Mouse (Mus musculus) forebrain, embryonic 12.5 days (tissue): ENCODE data around the gene Tceal8. TPM values are rescaled to one million over a fixed set of nuclear protein-coding genes. Genes with fewer than 3 reads are reported as not detected.
"Not testable (repeated sequence)": the region's sequence is repeated elsewhere in the genome, so short reads cannot be mapped to it uniquely, and the experiment has no call there.

Experiments
- ATAC-seq: fragments of 200-750 bp; cut with Nextera tagmentation; 2 replicates; pipeline ENCODE4 v1.8.0; 2017; ENCODE audit warnings: moderate TSS enrichment; ENCODE audit not compliant: low FRiP score
- H3K27ac ChIP-seq: fragments of 300-500 bp; sonication (generic); 2 replicates; pipeline ENCODE4 v1.5.1; 2016; ENCODE audit warnings: mild to moderate bottlenecking
- H3K27me3 ChIP-seq: fragments of 300-500 bp; sonication (generic); 2 replicates; pipeline ENCODE4 v1.6.1; 2016; ENCODE audit warnings: mild to moderate bottlenecking
- H3K36me3 ChIP-seq: fragments of 300-500 bp; sonication (generic); replicated peaks from 2 replicates; pipeline ENCODE4 v1.6.1; 2016; ENCODE audit warnings: mild to moderate bottlenecking
- H3K4me1 ChIP-seq: fragments of 300-500 bp; sonication (generic); 2 replicates; pipeline ENCODE4 v1.6.1; 2016
- H3K4me2 ChIP-seq: fragments of 300-500 bp; sonication (generic); 2 replicates; pipeline ENCODE4 v1.6.1; 2016; ENCODE audit warnings: mild to moderate bottlenecking, moderate library complexity
- H3K4me3 ChIP-seq: fragments of 300-500 bp; sonication (generic); replicated peaks from 2 replicates; pipeline ENCODE4 v1.5.1; 2016; ENCODE audit warnings: mild to moderate bottlenecking
- H3K9ac ChIP-seq: fragments of 300-500 bp; sonication (generic); 2 replicates; pipeline ENCODE4 v1.6.1; 2016; ENCODE audit warnings: mild to moderate bottlenecking
- H3K9me3 ChIP-seq: fragments of 300-500 bp; sonication (generic); 2 replicates; pipeline ENCODE4 v1.6.1; 2016
- WGBS: fragments of 180-500 bp; shearing (Covaris S2); methylation state at CpG from one replicate; pipeline ENCODE4 v1.1.7; 2016; 5-methylcytosine and 5-hydroxymethylcytosine counted together
- polyA plus RNA-seq: library from polyadenylated mRNA; unstranded; fragments of >200 nt; fragmentation: Nextera tagmentation; extraction: Ambion mirVana; gene quantifications from 2 replicates; pipeline ENCODE4 v1.2.1, GENCODE M21; 2016

Gene Tceal8
- polyA plus RNA-seq, 1 experiment from 2014 or later, result 152 TPM

- no peaks in the 10 kb centered on the region for H3K9me3 ChIP-seq
- H3K9ac ChIP-seq, result 0 out of 2 replicates have a peak overlapping the region, but pooled peaks have one; percentile 21
- H3K27me3 ChIP-seq, result peaks cover 11% of the 10 kb centered on the region
- no peaks in the 10 kb centered on the region for H3K4me1 ChIP-seq
- peak overlapping the region; percentile 51 for H3K4me3 ChIP-seq
- no peaks in the 10 kb centered on the region for H3K36me3 ChIP-seq
- 27% methylated on average over 10 of the region's 10 CpGs for WGBS
- peak overlapping the region; percentile 49 for H3K4me2 ChIP-seq
- 0 out of 2 replicates have a peak overlapping the region, but pooled peaks have one; percentile 13 for H3K27ac ChIP-seq
- no peak; the same call in 1 of the 2 replicates for ATAC-seq
These were observed 644 bp upstream of the Tceal8 start for GRCm38 (mm10) chrX:136172786-136173185.

DNA sequence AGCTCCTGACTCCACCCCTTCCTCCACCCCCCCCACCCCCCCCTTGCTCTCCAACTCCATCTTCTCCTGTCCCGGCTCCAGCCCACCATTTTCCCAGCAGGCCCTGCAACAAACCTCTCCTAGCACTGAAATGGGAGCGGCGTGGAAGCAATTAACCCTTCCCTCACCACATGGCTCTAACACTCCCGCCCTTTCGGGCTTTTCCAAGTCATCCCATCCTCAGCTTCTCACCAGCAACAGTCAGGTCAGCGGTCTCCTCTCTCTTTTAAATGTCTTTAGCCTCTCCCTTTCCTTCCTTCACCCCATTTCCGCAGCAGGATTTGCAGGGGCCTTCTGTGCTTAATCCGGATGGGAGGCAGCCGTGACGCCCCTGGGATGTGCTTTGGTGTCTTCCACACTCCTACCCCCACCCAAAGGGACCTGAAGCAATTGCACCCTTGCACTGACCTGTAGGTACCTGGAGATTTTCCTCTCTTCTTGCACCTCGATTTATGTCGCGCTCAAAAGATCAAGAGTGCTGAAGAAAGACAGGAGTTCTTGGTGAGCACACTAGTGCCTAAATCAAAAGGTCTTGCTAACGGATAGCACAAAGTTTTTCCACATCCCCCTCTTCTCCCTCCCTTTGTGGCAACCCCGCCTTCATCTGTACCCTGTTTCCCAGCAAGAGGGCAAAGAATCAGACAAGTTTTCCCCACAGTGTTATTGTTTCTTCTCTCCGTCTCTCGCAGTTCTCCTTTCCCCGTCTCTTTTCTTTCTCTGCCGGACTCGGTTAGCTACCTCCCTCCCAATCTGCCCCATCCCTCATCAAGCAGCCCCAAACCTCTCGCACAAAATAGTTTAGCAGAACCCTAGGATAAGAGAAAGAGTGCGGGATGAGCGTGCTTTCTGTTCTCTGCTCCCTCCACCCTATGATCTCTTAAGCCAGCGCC is 689 bp downstream of the Tceal8 start:
- ATAC-seq, result peak; percentile 71
- peak overlapping the region; percentile 82 for H3K27ac ChIP-seq
- WGBS, result 22% methylated on average over 24 of the region's 24 CpGs
- no peaks in the 10 kb centered on the region for H3K9me3 ChIP-seq
- peak overlapping the region; percentile 60 for H3K9ac ChIP-seq
- peak overlapping the region; percentile 54 for H3K4me2 ChIP-seq
- no peaks in the 10 kb centered on the region for H3K4me1 ChIP-seq
- no peaks in the 10 kb centered on the region for H3K36me3 ChIP-seq
- H3K4me3 ChIP-seq, result peak overlapping the region; percentile 51
- H3K27me3 ChIP-seq, result peaks cover 15% of the 10 kb centered on the region

- no peaks in the 10 kb centered on the region for H3K36me3 ChIP-seq
- H3K9ac ChIP-seq, result no peak overlapping the region
- H3K4me3 ChIP-seq, result peak overlapping the region; percentile 51
- no peaks in the 10 kb centered on the region for H3K4me1 ChIP-seq
- H3K9me3 ChIP-seq, result no peaks in the 10 kb centered on the region
- 71% methylated on average over 10 of the region's 10 CpGs for WGBS
- ATAC-seq, result no peak
- H3K27ac ChIP-seq, result no peak overlapping the region
- peak overlapping the region; percentile 54 for H3K4me2 ChIP-seq
- peaks cover 8% of the 10 kb centered on the region for H3K27me3 ChIP-seq
These were observed 1.5 kb downstream of the Tceal8 start for GRCm38 (mm10) chrX:136170625-136171024.

GRCm38 (mm10) chrX:136144195-136144594 is 27.9 kb downstream of the Tceal8 start:
- WGBS, result 85% methylated on average over 7 of the region's 7 CpGs
- H3K36me3 ChIP-seq, result no peaks in the 10 kb centered on the region

DNA sequence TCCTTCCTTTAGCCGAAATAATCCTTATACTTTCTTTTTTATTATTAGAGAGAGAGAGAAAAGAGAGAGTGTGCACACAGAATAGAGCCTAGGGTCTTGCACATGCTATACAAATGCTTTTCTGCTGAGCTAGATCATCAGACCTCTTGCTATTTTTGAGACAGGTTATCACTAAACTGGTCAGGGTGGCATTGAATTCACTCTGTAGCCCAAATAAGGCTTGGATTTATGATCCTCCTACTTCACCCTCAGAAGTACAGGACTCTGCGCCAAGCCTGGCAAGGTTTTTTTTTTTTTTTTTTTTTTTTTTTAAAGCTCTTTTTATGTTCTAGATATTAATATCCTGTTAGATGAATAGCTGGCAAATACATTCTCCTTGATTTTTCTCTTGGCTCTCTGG is 28.4 kb downstream of the Tceal8 start:
- Histone ChIP-seq H3K36me3 (no peaks in the 10 kb centered on the region), H3K9ac (no peak overlapping the region), H3K27ac (no peak overlapping the region), H3K27me3 (no peaks in the 10 kb centered on the region), H3K9me3 (no peaks in the 10 kb centered on the region), H3K4me3 (no peak overlapping the region), H3K4me1 (no peaks in the 10 kb centered on the region), H3K4me2 (no peak overlapping the region)
- 81% methylated on average over 2 of the region's 2 CpGs for WGBS
- no peak for ATAC-seq

More at GRCm38 (mm10) chrX:136144195-136144594, 27.9 kb downstream of the Tceal8 start:
- Histone ChIP-seq H3K4me1 (no peaks in the 10 kb centered on the region), H3K4me3 (no peak overlapping the region), H3K9me3 (no peaks in the 10 kb centered on the region), H3K27ac (no peak overlapping the region), H3K4me2 (no peak overlapping the region), H3K27me3 (no peaks in the 10 kb centered on the region), H3K9ac (no peak overlapping the region)
- no peak for ATAC-seq

- WGBS, result 75% methylated on average over 5 of the region's 5 CpGs
- no peaks in the 10 kb centered on the region for H3K9me3 ChIP-seq
- no peak overlapping the region for H3K4me2 ChIP-seq
- H3K4me3 ChIP-seq, result no peak overlapping the region
- no peaks in the 10 kb centered on the region for H3K27me3 ChIP-seq
- ATAC-seq, result no peak
- H3K4me1 ChIP-seq, result no peaks in the 10 kb centered on the region
- no peak overlapping the region for H3K27ac ChIP-seq
- no peak overlapping the region for H3K9ac ChIP-seq
- no peaks in the 10 kb centered on the region for H3K36me3 ChIP-seq
These were observed 30.8 kb downstream of the Tceal8 start for GRCm38 (mm10) chrX:136141385-136141784.

DNA sequence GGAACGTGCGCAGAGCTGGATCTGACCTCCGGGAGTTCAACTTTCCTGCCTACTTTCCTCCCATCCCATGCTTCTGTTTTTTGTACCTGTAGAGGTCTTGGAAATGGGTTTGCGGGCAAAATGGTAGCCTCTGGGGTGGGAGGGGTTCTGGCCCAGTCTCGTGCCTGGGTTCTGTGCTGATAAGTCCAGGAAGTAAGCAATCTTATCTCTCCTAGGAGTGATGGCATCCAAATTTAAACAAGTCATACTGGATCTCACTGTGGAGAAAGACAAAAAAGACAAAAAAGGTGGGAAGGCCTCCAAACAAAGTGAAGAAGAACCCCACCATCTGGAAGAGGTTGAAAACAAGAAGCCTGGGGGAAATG is 32.5 kb downstream of the Tceal8 start:
- H3K36me3 ChIP-seq, H3K27ac ChIP-seq, H3K27me3 ChIP-seq, ATAC-seq, H3K9me3 ChIP-seq, H3K4me1 ChIP-seq: not testable (repeated sequence)
- Histone ChIP-seq H3K9ac (0 out of 2 replicates have a peak overlapping the region, but pooled peaks have one; percentile 47), H3K4me3 (peak overlapping the region; percentile 45), H3K4me2 (peak overlapping the region; percentile 51)
- 35% methylated on average over 5 of the region's 5 CpGs for WGBS

GRCm38 (mm10) chrX:136138827-136139639 is 33.1 kb downstream of the Tceal8 start, which contains the start of gene Bex4:
Bex4 (plus strand) TSS chrX:136138996.
- not testable (repeated sequence) for H3K4me1 ChIP-seq, H3K9me3 ChIP-seq, H3K27me3 ChIP-seq, H3K27ac ChIP-seq, H3K36me3 ChIP-seq
- Histone ChIP-seq H3K4me3 (peak within 1 kb of the TSS; percentile 45), H3K9ac (0 out of 2 replicates have a peak within 1 kb of the TSS, but pooled peaks have one; percentile 47), H3K4me2 (peak within 1 kb of the TSS; percentile 51)
- WGBS, result 15% methylated on average over 5 of the region's 64 CpGs
- peak; percentile 97 for ATAC-seq

DNA sequence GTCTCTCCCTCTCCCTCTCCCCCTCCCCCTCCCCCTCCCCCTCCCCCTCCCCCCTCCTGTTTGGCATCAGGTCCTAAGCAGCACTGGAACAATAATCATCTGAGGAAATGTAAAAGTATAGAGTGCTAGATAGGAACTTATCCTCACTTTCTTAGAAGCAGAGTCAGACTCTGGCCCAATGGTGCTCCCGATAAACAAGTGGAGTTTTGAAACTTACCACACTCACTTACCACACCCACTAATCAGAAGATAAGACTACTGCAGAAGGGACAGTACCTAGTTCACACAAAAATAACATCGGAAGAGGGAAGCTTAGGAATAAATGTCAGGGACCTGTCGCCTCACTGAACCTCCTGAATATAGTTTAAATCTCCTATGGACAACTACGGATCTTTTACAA is 36.6 kb downstream of the Tceal8 start:
- ATAC-seq, result no peak
- no peaks in the 10 kb centered on the region for H3K9me3 ChIP-seq
- H3K4me1 ChIP-seq, result no peaks in the 10 kb centered on the region
- H3K27me3 ChIP-seq, result no peaks in the 10 kb centered on the region
- H3K4me2 ChIP-seq, result no peak overlapping the region
- H3K9ac ChIP-seq, result no peak overlapping the region
- no peak overlapping the region for H3K4me3 ChIP-seq
- H3K27ac ChIP-seq, result no peak overlapping the region
- WGBS, result 88% methylated on average over 4 of the region's 4 CpGs
- no peaks in the 10 kb centered on the region for H3K36me3 ChIP-seq

DNA sequence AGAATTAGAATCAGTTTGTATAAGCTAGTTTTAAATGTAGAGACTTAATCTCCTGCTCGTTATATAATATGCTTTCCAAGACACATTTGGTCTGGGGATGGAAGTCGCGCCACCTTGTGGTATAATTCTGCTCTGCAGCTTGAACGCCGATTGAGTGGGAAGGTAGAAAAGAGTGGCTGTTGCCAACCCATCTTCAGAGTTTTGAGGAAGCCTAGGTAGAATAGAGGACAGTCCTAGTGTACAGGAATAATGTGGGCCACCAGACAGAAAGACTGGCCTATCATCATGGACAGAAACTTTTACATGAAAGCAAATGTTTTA is 44.4 kb downstream of the Tceal8 start:
- WGBS, result 16% methylated on average over 5 of the region's 5 CpGs
- no peak for ATAC-seq
- no peak overlapping the region for H3K27ac ChIP-seq
- H3K4me3 ChIP-seq, result no peak overlapping the region
- no peak overlapping the region for H3K9ac ChIP-seq
- H3K4me2 ChIP-seq, result no peak overlapping the region
- no peaks in the 10 kb centered on the region for H3K36me3 ChIP-seq
- no peaks in the 10 kb centered on the region for H3K4me1 ChIP-seq
- 0 out of 2 replicates have a peak, but pooled peaks cover 2% of the 10 kb centered on the region for H3K27me3 ChIP-seq
- H3K9me3 ChIP-seq, result no peaks in the 10 kb centered on the region

DNA sequence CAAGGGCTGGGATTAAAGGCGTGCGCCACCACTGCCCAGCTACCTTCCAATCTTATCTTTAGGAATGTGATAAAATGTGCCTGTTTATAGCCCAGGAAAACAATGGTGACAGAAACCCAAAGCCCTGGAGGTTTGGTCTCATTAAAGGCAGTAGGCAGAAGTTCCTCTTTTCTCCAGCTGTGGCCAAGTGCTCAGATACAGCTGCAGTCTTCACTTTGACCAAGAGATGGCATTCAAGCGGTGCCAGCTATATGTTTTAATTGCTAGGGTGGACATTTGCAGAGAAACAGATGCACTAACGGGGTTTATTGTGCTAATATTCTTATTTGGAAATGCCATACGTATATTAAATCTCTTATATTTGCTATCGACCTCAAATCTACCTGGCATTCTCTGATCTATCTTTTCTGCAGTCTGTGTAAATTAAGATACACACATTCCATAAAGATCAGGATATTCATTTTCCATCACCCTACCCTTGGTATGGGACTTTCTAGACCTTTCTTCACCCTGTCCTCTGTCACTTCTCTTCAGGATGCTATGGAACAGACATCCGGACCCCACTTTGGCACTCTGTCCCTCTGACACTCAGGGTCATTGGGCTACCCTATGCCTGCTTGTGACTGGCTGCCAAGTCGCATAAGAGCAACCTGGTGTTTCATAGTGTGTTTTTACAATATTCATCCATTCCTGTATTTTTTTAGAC is 45.0 kb downstream of the Tceal8 start:
- 0 out of 2 replicates have a peak, but pooled peaks cover 2% of the 10 kb centered on the region for H3K27me3 ChIP-seq
- H3K9ac ChIP-seq, result no peak overlapping the region
- H3K4me3 ChIP-seq, result no peak overlapping the region
- H3K36me3 ChIP-seq, result no peaks in the 10 kb centered on the region
- 56% methylated on average over 8 of the region's 8 CpGs for WGBS
- no peak for ATAC-seq
- no peak overlapping the region for H3K27ac ChIP-seq
- no peaks in the 10 kb centered on the region for H3K4me1 ChIP-seq
- no peaks in the 10 kb centered on the region for H3K9me3 ChIP-seq
- no peak overlapping the region for H3K4me2 ChIP-seq
